Mouse (Mus musculus) natural killer cell, adult 2 months (primary cell): Measurements from ENCODE around the gene Top1.
"Not testable (repeated sequence)": the region's sequence is repeated elsewhere in the genome, so short reads cannot be mapped to it uniquely, and the experiment has no call there.

Experiments used
- DNase-seq, 2 experiments: peaks; one replicate each; pipeline ENCODE4 v3.0.0; 2022; ENCODE audit warnings: low spot score in 2 of 2

The Top1 gene

DNA sequence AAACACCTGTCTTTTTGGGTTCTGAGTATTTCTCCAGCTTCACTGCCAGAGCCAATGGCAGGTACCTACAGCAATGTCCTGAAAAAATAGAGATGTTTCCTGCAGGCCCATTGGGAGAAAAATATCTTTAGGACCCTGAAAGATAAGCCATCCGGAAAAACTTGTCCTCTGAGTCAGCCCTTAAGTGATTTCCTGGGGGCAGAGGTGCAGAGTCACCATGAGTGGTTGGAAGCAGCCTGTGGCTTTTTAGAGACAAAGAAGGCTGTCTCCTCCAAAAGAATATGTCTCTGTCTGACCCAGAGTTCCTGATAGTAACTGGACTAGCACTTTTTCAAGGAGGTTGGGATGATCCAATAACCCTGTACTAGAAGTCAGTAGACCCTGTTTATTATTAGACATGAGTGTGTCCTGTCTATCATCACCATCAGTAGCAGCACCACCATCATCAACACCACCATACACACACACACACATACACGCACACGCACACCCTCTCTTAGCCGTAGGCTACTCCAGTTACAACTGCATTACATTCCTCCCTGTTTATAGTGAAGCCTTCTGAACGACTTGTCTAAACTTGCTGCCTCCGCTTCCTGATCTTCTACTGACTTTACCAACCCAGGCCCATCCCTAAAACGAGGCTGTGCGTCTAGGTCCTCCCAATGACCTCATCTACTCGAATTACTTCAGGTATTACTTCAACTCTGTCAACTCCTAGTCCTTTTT is 14.7 kb upstream of the Top1 start:
- no peak for DNase-seq

DNA sequence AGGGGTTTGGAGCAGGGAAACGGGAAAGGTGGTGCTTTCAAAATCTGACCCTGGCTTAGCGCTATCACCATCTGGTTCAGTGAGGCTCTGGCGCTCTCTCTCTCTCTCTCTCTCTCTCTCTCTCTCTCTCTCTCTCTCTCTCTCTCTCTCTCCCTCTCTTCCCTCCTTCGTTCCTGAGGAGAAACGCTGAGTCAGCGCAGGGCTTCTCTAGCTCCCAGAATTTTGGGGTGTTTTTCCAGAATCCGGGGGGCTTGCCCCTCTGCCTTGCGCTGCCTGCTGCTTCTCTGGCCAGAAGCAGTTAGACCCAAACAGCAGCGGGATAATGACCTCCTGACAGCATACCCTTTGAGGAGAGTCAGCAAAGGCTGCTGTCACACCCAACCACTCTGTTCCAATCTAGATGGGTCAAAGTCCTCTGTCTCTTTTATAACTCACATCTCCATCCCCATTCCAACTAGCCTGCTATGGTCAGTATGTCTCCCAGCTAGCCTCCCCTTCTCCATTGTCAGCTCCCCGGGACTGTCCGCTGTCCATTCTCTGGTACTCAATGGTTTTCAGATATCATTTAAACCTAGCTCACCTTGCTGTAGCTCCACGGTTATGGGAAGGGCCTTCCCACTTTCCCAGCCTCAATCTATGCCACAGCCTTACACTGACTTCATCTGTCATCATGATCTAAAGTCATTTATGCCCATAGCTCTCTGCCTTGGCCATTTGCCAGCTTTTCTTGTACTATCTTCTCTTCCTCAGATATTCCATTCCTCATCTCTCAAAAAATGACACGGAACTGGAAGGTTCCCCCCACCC is 5.6 kb upstream of the Top1 start:
- no peak for DNase-seq

DNA sequence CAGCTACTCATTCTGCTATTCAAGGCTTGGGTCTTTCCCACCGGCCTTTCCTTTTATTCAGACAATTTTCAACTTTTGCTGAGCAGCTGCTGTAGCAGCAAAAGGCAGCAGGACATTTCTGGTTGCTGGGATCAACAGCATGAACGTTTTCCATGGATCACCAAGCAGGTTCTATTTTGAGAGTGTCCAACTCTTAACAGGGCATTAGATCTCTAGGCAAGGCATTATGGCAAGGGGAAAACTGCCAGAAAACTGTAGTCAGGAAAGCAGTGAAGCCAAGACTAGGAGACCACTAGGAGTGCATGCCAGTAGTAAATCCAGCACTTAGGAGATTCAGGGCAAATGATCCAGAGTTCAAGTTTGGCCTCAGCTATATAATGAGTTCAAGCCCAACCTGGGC is 4.5 kb upstream of the Top1 start:
- no peak for DNase-seq

DNA sequence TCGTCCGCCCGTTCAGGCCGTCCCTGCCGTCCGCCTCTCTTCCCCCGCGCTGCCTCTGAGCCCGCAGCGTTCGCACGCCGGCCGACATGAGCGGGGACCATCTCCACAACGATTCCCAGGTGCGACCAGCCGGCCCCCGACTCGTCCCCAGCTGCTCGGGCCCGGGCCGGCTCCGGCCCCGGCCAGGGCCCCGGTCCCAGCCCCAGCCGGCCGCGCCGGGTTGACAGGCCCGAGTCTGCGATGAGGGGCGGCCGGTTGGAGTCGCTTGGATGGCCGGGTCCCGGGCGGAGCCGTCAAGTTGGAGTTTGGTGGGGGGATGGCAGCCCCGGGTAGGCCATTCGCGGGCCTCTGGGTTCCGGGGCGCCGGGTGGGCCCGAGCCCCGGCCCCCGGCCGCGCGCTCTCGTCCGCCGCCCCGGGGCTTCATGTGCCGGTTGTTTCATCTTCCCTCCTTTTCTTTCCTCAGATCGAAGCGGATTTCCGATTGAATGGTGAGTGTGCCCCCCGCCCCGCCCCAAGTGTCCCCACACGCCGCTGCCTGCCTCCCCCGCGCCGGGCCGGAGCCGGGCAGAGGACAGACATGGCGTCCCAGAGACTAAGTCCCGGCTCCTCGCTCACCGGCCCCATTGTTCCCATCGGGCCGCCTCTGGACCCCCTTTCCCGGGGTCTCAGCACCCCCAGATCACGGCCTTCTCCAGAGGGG is 606 bp downstream of the Top1 start:
- DNase-seq = peak; percentile 17 to 24

DNA sequence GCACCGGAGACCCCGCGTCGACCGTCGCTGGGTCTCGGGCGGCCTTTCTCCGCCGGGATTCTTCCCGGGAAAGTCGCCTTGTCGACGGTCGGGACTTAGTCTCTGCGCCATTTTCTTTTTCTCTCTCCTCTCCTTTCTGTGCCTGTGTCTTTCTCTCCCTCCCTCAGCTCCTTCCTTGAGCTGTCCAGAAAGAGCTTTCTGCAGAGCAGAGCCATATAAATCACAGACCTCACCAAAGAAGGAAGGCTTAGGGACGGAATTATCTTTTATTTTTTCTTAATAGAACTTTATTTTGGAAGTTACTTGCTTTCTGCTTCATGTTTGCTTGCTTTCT is 1.1 kb downstream of the Top1 start:
- peak in 1 of 2 experiments; percentile 10 for DNase-seq

DNA sequence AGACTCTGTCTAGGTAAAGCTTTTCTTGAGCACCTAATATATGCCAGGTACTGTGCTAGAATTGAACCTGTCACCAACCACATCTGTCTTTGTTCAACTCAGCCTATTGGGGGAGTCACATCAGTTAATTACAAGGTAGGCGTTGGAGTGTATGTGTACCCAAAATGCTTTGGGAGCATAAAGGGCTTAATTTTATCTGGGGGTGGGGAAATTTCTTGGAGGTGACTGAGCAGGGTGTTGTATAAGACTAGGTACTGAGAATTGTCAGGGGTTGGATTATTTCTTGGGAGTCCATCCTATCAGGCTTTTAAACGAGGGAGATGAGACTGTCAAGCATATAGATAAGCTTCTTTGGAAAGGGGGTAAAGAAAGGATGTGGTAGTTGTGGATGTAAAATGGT is 2.4 kb downstream of the Top1 start:
- DNase-seq = no peak

DNA sequence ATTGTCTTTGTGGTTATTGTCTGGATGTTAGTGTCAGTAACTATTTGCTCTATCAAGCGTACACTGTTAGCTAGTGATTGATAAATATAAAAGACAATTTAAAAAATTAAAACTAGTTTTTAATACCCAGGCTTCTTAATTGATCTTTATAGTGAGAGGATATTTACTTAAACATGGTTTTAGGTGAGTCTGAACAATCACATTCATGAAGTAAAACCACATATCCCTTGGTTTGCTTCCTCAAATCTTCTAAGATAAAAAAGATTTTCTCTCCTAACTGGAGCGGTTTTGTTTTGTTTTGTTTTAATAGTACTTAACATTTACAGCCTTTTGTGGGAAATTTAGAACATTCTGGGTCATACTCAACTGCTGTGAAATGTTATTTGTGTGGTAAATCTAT is 3.4 kb downstream of the Top1 start:
- no peak for DNase-seq

DNA sequence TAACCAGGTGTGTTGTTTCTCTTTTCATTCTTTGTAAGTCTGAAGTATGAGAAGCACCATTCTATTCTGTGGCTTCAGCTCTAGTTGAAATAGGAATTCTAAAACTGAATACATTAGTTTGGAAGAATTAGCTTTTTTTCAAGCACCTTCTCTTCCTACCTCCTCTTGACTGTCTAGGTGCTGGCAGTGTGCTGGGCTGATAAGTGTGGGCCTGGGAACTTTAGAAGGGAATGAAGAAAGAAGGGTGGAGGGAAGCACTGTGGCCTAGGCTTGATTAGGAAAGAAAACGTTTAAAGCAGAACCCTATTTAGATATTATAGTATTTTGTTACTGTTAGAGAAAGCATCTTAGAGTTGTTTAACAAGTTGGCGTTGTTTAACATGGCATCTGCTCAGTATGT is 5.5 kb downstream of the Top1 start:
- DNase-seq = no peak

DNA sequence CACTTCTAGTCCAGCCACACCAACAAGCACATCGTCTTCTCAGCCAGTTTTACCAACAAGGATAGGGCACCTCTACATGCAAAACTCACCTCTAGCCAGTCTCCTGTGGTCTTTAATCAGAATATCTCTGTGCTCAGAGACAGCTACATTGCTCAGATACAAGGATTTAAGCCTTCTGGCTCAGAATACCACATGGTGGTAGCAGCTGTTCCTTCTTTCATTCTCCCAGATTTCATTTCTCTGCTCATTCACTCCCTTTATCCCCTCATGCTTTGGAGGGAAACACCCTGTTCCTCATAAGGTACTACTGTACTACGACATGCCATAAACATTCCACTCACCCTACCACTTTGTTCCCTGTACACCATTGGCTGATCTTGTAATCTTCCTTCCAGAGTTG is 7.5 kb downstream of the Top1 start:
- DNase-seq = no peak

DNA sequence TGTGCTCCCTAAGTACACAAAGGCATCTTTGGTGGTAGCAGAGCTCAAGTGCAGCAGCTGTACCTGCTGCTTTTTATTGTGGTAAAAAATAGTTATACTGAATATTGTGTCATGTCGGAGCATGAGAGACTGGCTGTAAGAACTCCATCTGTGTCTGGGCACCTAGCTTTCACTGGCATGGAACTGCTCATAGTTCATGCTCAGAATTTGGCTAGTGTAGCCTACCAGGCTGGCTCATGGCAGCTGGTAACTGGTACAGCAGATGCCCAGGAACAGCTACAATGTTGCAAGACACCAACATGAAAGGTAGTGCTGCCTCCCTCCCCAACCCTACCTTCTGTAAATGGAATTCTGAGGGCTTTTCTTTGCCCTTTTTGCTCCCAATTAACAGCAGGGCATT is 9.9 kb downstream of the Top1 start:
- DNase-seq = no peak

DNA sequence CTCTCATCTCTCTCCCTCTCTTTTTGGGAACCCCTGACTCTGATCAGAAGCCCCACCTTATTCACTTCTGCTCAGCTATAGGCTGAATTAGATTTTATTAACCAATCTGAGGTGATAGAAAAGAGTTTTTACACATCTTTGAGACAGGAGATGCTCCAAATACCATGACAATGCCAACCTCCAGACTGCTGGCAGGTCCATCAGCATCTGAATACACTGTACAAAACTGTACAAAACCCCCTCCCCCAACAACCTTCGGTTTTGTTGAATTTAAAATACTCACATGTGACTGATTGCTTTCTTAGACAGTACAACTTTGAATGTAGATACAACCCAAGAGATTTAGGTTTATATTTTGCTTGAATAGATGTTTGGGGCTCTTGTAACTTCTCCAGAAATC is 10.5 kb downstream of the Top1 start:
- DNase-seq = no peak

DNA sequence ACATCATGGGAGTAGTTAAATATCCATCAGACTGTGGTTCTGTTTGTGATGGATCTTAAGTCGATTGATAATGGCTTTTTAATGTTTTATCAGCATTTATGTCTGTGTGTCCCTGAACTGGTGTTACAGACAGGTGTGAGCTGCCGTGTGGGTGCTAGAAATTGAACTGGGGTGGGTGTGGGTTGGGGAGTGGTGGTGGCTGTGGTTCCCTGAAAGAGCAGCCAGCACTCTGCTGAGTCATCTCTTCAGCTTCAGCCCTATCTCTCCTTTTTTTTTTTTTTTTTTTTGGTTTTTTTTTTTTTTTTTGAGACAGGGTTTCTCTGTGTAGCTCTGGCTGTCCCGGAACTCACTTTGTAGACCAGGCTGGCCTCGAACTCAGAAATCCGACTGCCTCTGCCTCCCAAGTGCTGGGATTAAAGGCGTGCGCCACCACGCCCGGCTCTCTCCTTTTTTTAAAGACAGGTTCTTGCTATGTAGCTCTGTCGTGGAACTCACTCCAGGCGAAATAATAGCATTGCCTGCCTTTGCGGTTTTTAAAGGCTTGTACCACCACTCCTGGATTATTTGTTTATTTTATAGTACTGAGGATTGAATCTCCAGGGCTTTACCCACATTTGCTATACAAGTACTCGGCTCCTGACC is 12.2 kb downstream of the Top1 start:
- DNase-seq = peak in 1 of 2 experiments; percentile 6

DNA sequence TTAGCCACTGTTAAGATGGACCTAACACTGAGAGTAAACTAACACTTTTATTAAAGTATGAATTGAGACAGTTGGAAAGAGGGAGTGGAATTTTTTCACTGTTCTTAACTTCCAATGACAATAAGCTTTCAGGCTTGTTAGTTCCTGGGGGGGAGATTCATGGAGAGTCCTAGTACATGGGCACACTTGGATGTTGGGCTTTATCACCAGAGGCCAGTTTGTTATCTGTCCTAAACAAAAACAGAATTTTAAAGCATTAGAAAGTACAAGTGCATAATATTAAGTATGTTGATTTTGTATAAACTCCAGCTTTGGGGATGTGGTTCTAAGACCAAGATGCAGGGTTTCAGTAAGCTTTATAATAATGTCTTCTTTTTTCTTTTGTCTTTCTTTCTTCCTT is 13.1 kb downstream of the Top1 start:
- DNase-seq = no peak

DNA sequence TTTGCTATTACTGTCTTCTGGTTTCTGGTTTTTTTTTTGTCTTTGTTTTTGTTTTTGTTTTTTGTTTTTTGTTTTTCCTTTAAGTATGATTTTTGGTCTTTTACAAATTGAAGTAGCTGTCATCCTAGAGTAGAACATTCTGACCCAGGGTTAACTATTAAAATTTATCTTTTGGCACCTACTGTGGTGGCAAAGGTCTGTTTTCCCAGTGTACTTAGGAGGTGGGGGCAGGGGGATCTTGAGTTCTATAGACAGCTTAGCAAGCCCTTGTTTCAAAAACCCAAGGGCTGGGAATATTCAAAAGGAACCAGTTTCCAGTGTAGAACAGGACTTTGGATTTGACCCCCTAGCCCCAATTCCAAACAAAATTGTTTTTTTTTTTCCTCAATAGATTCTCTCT is 18.7 kb downstream of the Top1 start:
- DNase-seq = no peak

DNA sequence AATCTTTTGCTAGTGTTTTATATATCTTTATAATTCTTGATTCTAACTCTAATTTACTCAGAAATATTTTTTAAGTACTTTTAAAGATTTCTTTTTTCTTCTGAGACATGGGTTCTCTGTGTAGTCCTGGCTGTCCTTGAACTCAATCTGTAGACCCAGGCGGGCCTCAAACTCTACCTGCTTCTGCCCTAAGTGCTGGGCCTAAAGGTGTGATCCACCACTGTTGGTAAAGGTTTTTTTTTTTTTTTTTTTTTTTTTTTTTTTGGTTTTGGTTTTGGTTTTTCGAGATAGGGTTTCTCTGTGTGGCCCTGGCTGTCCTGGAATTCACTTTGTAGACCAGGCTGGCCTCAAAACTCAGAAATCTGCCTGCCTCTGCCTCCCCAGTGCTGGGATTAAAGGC is 19.3 kb downstream of the Top1 start:
- not testable (repeated sequence) for DNase-seq

DNA sequence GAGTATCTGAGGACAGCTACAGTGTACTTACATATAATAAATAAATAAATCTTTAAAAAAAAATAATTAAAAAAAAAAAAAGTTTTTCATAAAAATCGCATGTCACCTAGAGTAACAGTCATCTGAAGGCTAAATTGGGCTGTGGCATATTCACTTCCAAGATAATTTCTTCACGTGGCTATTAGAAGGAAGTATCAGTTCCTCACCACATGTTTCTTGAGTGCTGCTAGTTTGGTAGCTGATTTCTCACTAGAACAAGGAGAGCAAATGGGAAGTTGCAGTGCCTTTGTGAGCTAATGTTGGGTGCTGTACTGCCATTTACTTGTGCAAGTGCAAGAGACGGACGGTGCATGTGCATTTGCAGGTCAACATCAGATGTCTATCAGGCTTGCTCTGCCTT is 21.6 kb downstream of the Top1 start:
- no peak for DNase-seq

DNA sequence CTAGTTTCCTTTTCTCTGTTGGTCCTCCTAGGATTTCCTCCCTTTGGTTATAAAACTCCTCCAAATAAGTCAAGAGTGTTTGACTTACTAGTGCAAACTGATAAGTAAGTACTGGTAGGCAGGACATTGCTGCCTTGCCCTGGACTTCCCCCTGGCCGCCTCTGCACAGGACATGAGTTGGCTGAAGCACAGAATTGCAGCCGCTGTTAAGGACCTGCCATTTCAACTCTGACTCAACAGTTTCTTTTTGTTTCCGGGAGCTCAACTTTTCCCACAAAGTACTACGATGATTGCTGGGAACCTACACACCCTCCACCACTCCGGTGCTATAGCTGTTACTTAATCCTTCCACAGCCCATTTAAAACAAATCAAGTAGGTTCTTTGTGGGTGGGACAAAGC is 54.6 kb downstream of the Top1 start:
- DNase-seq = peak in 1 of 2 experiments; percentile 7

DNA sequence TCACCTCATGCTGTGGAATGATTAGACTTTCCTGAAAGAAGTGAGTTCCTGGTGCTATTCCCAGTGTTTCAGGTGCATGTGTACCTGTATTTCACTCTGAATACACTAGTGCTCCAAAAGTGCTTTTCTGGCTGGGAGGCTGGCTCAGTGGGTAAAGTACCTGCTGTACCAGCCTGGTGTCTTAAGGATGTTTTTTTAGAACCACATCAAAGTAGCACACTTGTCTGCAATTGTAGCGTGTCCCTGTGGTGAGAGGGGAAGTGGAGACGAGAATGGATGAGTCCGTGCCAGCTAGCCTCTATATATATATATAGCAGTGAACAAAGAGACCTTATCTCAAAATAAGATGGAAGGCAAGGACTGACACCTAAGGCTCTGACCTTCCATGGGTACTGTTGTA is 55.9 kb downstream of the Top1 start:
- no peak for DNase-seq

DNA sequence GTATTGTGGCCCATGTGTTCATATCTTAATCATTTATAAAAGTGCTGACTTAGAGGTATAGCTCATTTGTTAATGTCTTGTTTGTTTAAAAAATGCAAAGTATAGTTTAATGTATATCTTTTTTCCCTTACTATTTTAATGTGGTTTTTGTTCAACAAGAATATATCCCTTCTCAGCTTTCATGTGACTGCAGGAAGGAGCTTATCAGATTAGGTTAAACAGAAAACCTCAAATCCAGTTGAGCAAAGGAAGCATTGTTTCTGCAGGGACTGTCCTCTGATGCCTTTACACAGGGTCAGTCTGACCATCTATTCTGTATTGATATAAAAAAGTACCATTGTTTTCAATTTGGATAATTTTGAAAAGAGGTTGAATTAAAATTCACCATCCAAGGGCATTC is 57.1 kb downstream of the Top1 start:
- no peak for DNase-seq

DNA sequence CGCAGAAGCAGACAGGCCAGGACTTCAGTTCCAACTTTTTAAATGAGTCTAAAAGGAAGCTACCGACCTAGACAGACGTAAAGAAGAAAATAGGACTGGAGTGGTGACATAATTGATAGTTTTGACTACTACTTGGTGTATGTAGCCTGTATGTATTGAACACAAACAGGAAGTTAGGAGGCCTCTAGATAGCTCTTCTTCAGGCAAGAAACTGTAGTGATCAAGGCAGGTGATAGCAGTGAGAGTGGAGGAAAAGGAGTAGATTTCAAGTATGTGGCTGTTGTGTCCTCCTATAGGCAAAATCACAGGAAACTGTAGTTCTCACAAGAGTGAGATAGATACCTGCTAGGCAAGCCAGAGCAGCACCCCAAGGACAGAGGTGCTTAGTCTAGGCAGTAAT is 62.0 kb downstream of the Top1 start:
- no peak for DNase-seq

DNA sequence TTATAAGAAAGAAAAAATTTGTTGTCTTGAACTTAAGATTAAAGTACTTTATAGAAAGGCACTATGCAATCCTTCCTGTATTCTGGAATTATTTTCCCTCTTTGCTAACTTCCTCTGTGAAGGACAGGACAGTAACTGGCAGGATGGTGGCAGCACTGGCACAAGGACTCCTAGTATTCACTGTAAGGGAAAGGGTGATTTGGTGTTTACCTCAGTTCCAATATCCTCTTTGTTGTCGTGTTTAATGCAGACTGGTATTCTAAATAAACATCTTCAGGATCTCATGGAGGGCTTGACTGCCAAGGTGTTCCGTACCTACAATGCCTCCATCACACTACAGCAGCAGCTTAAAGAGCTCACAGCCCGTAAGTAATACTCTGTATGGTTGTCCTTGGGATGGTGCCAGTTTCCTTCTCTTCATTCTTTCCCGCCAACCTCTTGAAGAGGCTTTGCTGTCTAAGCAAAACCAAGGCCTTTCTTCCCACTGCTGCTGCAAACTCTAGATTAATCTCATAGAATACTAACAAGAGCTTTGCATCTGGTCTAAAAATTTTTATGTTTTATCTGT is 69.9 kb downstream of the Top1 start:
- DNase-seq = no peak

DNA sequence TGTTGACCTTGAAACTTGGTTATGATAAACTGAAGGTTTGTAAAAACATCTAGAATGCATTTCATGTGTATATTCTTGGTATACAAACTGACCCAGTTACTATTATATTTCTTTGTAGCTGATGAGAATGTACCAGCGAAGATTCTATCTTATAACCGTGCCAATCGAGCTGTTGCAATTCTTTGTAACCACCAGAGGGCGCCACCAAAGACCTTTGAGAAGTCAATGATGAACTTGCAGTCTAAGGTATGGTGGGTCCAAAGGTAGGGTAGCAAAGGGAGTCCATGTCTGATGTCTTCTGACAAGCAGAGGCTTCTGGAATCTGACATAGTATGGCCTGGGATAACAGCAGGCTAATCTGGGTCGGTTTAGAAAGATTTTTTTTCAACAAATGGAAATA is 71.6 kb downstream of the Top1 start:
- DNase-seq = peak; percentile 29 to 53
